Mouse (Mus musculus) forebrain, embryonic 14.5 days (tissue): Measurements from ENCODE around the gene Sat1. TPM values are rescaled to one million over a fixed set of nuclear protein-coding genes. Genes with fewer than 3 reads are reported as not detected.
A peak's percentile ranks its signal among the peaks of the same experiment; 100 is the strongest.

Experiments
- ATAC-seq: fragments of 200-750 bp; cut with Nextera tagmentation; 2 replicates; pipeline ENCODE4 v1.8.0; 2017; ENCODE audit warnings: mild to moderate bottlenecking, moderate library complexity
- DNase-seq: peaks from one replicate; pipeline ENCODE4 v3.0.0-alpha.2; 2015; ENCODE audit warnings: low spot score
- H3K27ac ChIP-seq: fragments of 300-500 bp; sonication (generic); 2 replicates; pipeline ENCODE4 v1.5.1; 2014; ENCODE audit warnings: low read depth, mild to moderate bottlenecking, control low read depth, low read length, moderate library complexity
- H3K27me3 ChIP-seq: fragments of 300-500 bp; sonication (generic); replicated peaks from 2 replicates; pipeline ENCODE4 v1.6.1; 2014; ENCODE audit warnings: low read length, control low read depth, mixed read lengths; ENCODE audit not compliant: control insufficient read depth, insufficient read depth
- H3K36me3 ChIP-seq: fragments of 300-500 bp; sonication (generic); 2 replicates; pipeline ENCODE4 v1.6.1; 2014; ENCODE audit warnings: low read length, control low read depth; ENCODE audit not compliant: control insufficient read depth, insufficient read depth
- H3K4me1 ChIP-seq: fragments of 300-500 bp; sonication (generic); 2 replicates; pipeline ENCODE4 v1.6.1; 2014; ENCODE audit warnings: antibody characterized with exemption, low read length, control low read depth; ENCODE audit not compliant: control insufficient read depth, insufficient read depth
- H3K4me2 ChIP-seq: fragments of 300-500 bp; sonication (generic); 2 replicates; pipeline ENCODE4 v1.6.1; 2014; ENCODE audit warnings: mild to moderate bottlenecking, control low read depth, low read length
- H3K4me3 ChIP-seq: fragments of 300-500 bp; sonication (generic); 2 replicates; pipeline ENCODE4 v1.5.1; 2014; ENCODE audit warnings: low read depth, low read length, control low read depth
- H3K9ac ChIP-seq: fragments of 300-500 bp; sonication (generic); 2 replicates; pipeline ENCODE4 v1.6.1; 2014; ENCODE audit warnings: mild to moderate bottlenecking, low read length, control low read depth, moderate library complexity
- H3K9me3 ChIP-seq: fragments of 300-500 bp; sonication (generic); replicated peaks from 2 replicates; pipeline ENCODE4 v1.6.1; 2016; ENCODE audit warnings: low read length, control low read depth, mixed read lengths; ENCODE audit not compliant: control insufficient read depth
- WGBS: fragments of 180-500 bp; shearing (Covaris S2); extraction: QIAGEN DNeasy Blood & Tissue Kit; methylation state at CpG from one replicate; pipeline ENCODE4 v1.1.7; 2014; 5-methylcytosine and 5-hydroxymethylcytosine counted together
- polyA plus RNA-seq: library from polyadenylated mRNA; unstranded; fragments of >200 nt; fragmentation: Nextera tagmentation; extraction: Ambion mirVana; gene quantifications from 2 replicates; pipeline ENCODE4 v1.2.1, GENCODE M21; 2014

Gene Sat1
- polyA plus RNA-seq: 72.9 and 74.3 TPM in 2 replicates

GRCm38 (mm10) chrX:155216271-155216670 is at the start of gene Sat1:
Gene Sat1 (minus strand): TSS chrX:155216449.
- no peaks in the 10 kb centered on the region for H3K9me3 ChIP-seq
- peak within 1 kb of the TSS; percentile 49 for H3K9ac ChIP-seq
- H3K27ac ChIP-seq: no peak within 1 kb of the TSS
- H3K4me2 ChIP-seq: peak within 1 kb of the TSS; percentile 52
- H3K36me3 ChIP-seq: no peaks in the 10 kb centered on the region
- no peaks in the 10 kb centered on the region for H3K27me3 ChIP-seq
- WGBS: 22% methylated on average over 24 of the region's 26 CpGs
- no peaks in the 10 kb centered on the region for H3K4me1 ChIP-seq
- DNase-seq: peak; percentile 87
- peak within 1 kb of the TSS; percentile 39 for H3K4me3 ChIP-seq
- peak; percentile 98 for ATAC-seq

- H3K4me1 ChIP-seq: no peaks in the 10 kb centered on the region
- peak overlapping the region; percentile 61 for H3K9ac ChIP-seq
- no peaks in the 10 kb centered on the region for H3K27me3 ChIP-seq
- no peaks in the 10 kb centered on the region for H3K9me3 ChIP-seq
- H3K4me3 ChIP-seq: peak overlapping the region; percentile 41
- WGBS: 65% methylated on average over 1 of the region's 1 CpGs
- no peak overlapping the region for H3K27ac ChIP-seq
- peak overlapping the region; percentile 49 for H3K4me2 ChIP-seq
- DNase-seq: no peak
- H3K36me3 ChIP-seq: no peaks in the 10 kb centered on the region
- no peak for ATAC-seq
These were observed 46.6 kb upstream of the Sat1 start for GRCm38 (mm10) chrX:155262915-155263252.

GRCm38 (mm10) chrX:155262235-155262914 is 46.1 kb upstream of the Sat1 start, which contains the start of gene Acot9:
Gene Acot9 (plus strand): TSS chrX:155262443.
- DNase-seq (peak; percentile 84), ATAC-seq (peak; percentile 100)
- no peaks in the 10 kb centered on the region for H3K9me3 ChIP-seq
- peak within 1 kb of the TSS; percentile 61 for H3K9ac ChIP-seq
- peak within 1 kb of the TSS; percentile 41 for H3K4me3 ChIP-seq
- peak within 1 kb of the TSS; percentile 49 for H3K4me2 ChIP-seq
- H3K27ac ChIP-seq: no peak within 1 kb of the TSS
- H3K36me3 ChIP-seq: no peaks in the 10 kb centered on the region
- no peaks in the 10 kb centered on the region for H3K27me3 ChIP-seq
- H3K4me1 ChIP-seq: no peaks in the 10 kb centered on the region
- 29% methylated on average over 37 of the region's 37 CpGs for WGBS

GRCm38 (mm10) chrX:155256856-155257255 is 40.6 kb upstream of the Sat1 start:
- no peak overlapping the region for H3K4me3 ChIP-seq
- DNase-seq (no peak), ATAC-seq (no peak)
- H3K4me1 ChIP-seq: no peaks in the 10 kb centered on the region
- no peaks in the 10 kb centered on the region for H3K9me3 ChIP-seq
- no peaks in the 10 kb centered on the region for H3K27me3 ChIP-seq
- H3K27ac ChIP-seq: no peak overlapping the region
- no peak overlapping the region for H3K4me2 ChIP-seq
- no peak overlapping the region for H3K9ac ChIP-seq
- no peaks in the 10 kb centered on the region for H3K36me3 ChIP-seq

- DNase-seq (no peak), ATAC-seq (no peak)
- Histone ChIP-seq H3K4me1 (no peaks in the 10 kb centered on the region), H3K27me3 (no peaks in the 10 kb centered on the region), H3K9me3 (no peaks in the 10 kb centered on the region), H3K4me2 (no peak overlapping the region), H3K27ac (no peak overlapping the region), H3K4me3 (no peak overlapping the region), H3K9ac (no peak overlapping the region), H3K36me3 (no peaks in the 10 kb centered on the region)
- WGBS: 73% methylated on average over 2 of the region's 2 CpGs
These were observed 2.0 kb upstream of the Sat1 start for GRCm38 (mm10) chrX:155218277-155218676.

GRCm38 (mm10) chrX:155215501-155216248 is 574 bp downstream of the Sat1 start:
- Histone ChIP-seq H3K4me1 (no peaks in the 10 kb centered on the region), H3K9ac (peak overlapping the region; percentile 49), H3K27ac (no peak overlapping the region), H3K4me2 (peak overlapping the region; percentile 52), H3K4me3 (peak overlapping the region; percentile 39), H3K9me3 (no peaks in the 10 kb centered on the region), H3K36me3 (no peaks in the 10 kb centered on the region), H3K27me3 (no peaks in the 10 kb centered on the region)
- WGBS: 43% methylated on average over 22 of the region's 24 CpGs
- ATAC-seq (peak; percentile 64), DNase-seq (no peak)

GRCm38 (mm10) chrX:155214291-155215136 is 1.7 kb downstream of the Sat1 start:
- no peaks in the 10 kb centered on the region for H3K36me3 ChIP-seq
- WGBS: 87% methylated on average over 5 of the region's 5 CpGs
- H3K4me1 ChIP-seq: no peaks in the 10 kb centered on the region
- no peak overlapping the region for H3K27ac ChIP-seq
- ATAC-seq: no peak
- H3K27me3 ChIP-seq: no peaks in the 10 kb centered on the region
- H3K9ac ChIP-seq: no peak overlapping the region
- no peak overlapping the region for H3K4me3 ChIP-seq
- DNase-seq: no peak
- H3K4me2 ChIP-seq: no peak overlapping the region
- no peaks in the 10 kb centered on the region for H3K9me3 ChIP-seq

- no peaks in the 10 kb centered on the region for H3K4me1 ChIP-seq
- H3K27me3 ChIP-seq: no peaks in the 10 kb centered on the region
- no peak overlapping the region for H3K9ac ChIP-seq
- no peaks in the 10 kb centered on the region for H3K36me3 ChIP-seq
- ATAC-seq: no peak
- no peak overlapping the region for H3K27ac ChIP-seq
- H3K4me3 ChIP-seq: no peak overlapping the region
- H3K9me3 ChIP-seq: no peaks in the 10 kb centered on the region
- H3K4me2 ChIP-seq: no peak overlapping the region
- DNase-seq: peak; percentile 0
- 9% methylated on average over 1 of the region's 1 CpGs for WGBS
These were observed 7.6 kb downstream of the Sat1 start for GRCm38 (mm10) chrX:155208671-155209070.
